Mouse (Mus musculus): ENCODE results near the gene Dlg2.

- TF ChIP-seq POLR2A (IDR thresholded peaks at IDR 0.05; ENCODE audit: borderline replicate concordance, low read depth, low read length) (no peak), CTCF (IDR thresholded peaks at IDR 0.05; ENCODE audit: low read depth, low read length) (no peak)
Observed at GRCm38 (mm10) chr7:91582203-91582602, 1105.7 kb downstream of the Dlg2 start.

Measured in bone marrow macrophage, adult 2 months (primary cell).